Mouse (Mus musculus) heart, embryonic 16.5 days (tissue): ENCODE results near the gene Gm28051. TPM values are rescaled to one million over a fixed set of nuclear protein-coding genes. Genes with fewer than 3 reads are reported as not detected.
A peak's percentile ranks its signal among the peaks of the same experiment; 100 is the strongest.

Experiments
- ATAC-seq: fragments of 200-750 bp; cut with Nextera tagmentation; replicated peaks from 2 replicates; pipeline ENCODE4 v1.8.0; 2017; ENCODE audit warnings: moderate number of reproducible peaks; ENCODE audit not compliant: insufficient read depth, low FRiP score; ENCODE audit errors: extremely low read depth
- H3K27ac ChIP-seq: fragments of 300-500 bp; sonication (generic); 2 replicates; pipeline ENCODE4 v1.5.1; 2014; ENCODE audit warnings: mild to moderate bottlenecking, low read length, control low read depth, moderate library complexity
- H3K27me3 ChIP-seq: fragments of 300-500 bp; sonication (generic); 2 replicates; pipeline ENCODE4 v1.6.1; 2014; ENCODE audit warnings: low read length, mixed read lengths; ENCODE audit not compliant: control insufficient read depth, insufficient read depth
- H3K36me3 ChIP-seq: fragments of 300-500 bp; sonication (generic); 2 replicates; pipeline ENCODE4 v1.6.1; 2014; ENCODE audit not compliant: control insufficient read depth, insufficient read depth
- H3K4me1 ChIP-seq: fragments of 300-500 bp; sonication (generic); 2 replicates; pipeline ENCODE4 v1.6.1; 2014; ENCODE audit warnings: low read length, mixed read lengths; ENCODE audit not compliant: control insufficient read depth, insufficient read depth
- H3K4me2 ChIP-seq: fragments of 300-500 bp; sonication (generic); 2 replicates; pipeline ENCODE4 v1.6.1; 2014; ENCODE audit warnings: low read depth, mild to moderate bottlenecking, control low read depth, low read length
- H3K4me3 ChIP-seq: fragments of 300-500 bp; sonication (generic); 2 replicates; pipeline ENCODE4 v1.5.1; 2014; ENCODE audit warnings: mild to moderate bottlenecking, control low read depth, low read length
- H3K9ac ChIP-seq: fragments of 300-500 bp; sonication (generic); 2 replicates; pipeline ENCODE4 v1.6.1; 2014; ENCODE audit warnings: low read length, control low read depth
- H3K9me3 ChIP-seq: fragments of 300-500 bp; sonication (generic); replicated peaks from 2 replicates; pipeline ENCODE4 v1.6.1; 2016; ENCODE audit warnings: low read length; ENCODE audit not compliant: control insufficient read depth
- WGBS: fragments of 180-500 bp; shearing (Covaris S2); extraction: QIAGEN DNeasy Blood & Tissue Kit; methylation state at CpG from one replicate; pipeline ENCODE4 v1.1.7; 2014; 5-methylcytosine and 5-hydroxymethylcytosine counted together
- polyA plus RNA-seq: library from polyadenylated mRNA; unstranded; fragments of >200 nt; fragmentation: Nextera tagmentation; extraction: Ambion mirVana; gene quantifications from 2 replicates; pipeline ENCODE4 v1.2.1, GENCODE M21; 2015

Gm28051 gene
- polyA plus RNA-seq, 1 experiment from 2014 or later: not detected

GRCm38 (mm10) chr12:102714654-102715395, 42.7 kb downstream of the Gm28051 start:
- H3K4me2 ChIP-seq: no peak overlapping the region
- no peaks in the 10 kb centered on the region for H3K27me3 ChIP-seq
- 75% methylated on average over 10 of the region's 10 CpGs for WGBS
- H3K9ac ChIP-seq: no peak overlapping the region
- H3K9me3 ChIP-seq: no peaks in the 10 kb centered on the region
- H3K36me3 ChIP-seq: no peaks in the 10 kb centered on the region
- no peak overlapping the region for H3K27ac ChIP-seq
- ATAC-seq: no peak
- H3K4me1 ChIP-seq: 0 out of 2 replicates have a peak, but pooled peaks cover 2% of the 10 kb centered on the region
- no peak overlapping the region for H3K4me3 ChIP-seq

- H3K4me3 ChIP-seq: no peak overlapping the region
- no peak overlapping the region for H3K4me2 ChIP-seq
- no peaks in the 10 kb centered on the region for H3K36me3 ChIP-seq
- no peak for ATAC-seq
- WGBS: 84% methylated on average over 2 of the region's 2 CpGs
- no peaks in the 10 kb centered on the region for H3K27me3 ChIP-seq
- H3K9ac ChIP-seq: no peak overlapping the region
- no peaks in the 10 kb centered on the region for H3K9me3 ChIP-seq
- 0 out of 2 replicates have a peak, but pooled peaks cover 2% of the 10 kb centered on the region for H3K4me1 ChIP-seq
- no peak overlapping the region for H3K27ac ChIP-seq
Measured at GRCm38 (mm10) chr12:102714116-102714515, 43.4 kb downstream of the Gm28051 start.

- Histone ChIP-seq H3K9ac (no peak overlapping the region), H3K9me3 (no peaks in the 10 kb centered on the region), H3K4me2 (peak overlapping the region; percentile 24), H3K36me3 (no peaks in the 10 kb centered on the region), H3K4me1 (0 out of 2 replicates have a peak, but pooled peaks cover 2% of the 10 kb centered on the region), H3K27ac (no peak overlapping the region), H3K27me3 (no peaks in the 10 kb centered on the region), H3K4me3 (no peak overlapping the region)
- ATAC-seq: no peak
- WGBS: 56% methylated on average over 20 of the region's 20 CpGs
Measured at GRCm38 (mm10) chr12:102713153-102713865, 44.3 kb downstream of the Gm28051 start.

DNA sequence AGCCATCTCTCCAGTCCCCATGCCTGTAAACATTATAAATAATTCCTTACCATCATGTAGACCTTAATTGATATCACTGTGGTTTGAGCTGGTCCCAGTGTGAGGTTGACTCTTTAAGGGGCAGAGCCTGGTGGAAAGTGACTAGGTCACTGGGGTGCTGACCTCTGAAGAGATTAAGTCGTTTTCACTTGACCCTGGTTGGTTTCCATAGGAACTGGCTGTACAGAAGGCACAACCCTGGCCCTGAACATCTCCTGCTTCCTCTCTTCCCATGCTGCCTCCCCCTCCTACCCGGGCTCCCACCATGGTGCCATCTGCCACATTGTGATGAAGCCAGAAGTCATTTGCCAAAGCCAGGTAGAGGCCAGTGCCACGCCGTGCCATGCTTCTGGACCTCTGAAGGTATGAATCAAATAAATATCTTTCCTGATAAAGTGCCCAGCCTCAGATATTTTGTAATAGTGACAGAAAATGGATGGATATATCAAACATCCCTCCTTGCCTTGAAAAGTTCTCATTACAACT, 46.7 kb downstream of the Gm28051 start:
- ATAC-seq: no peak
- Histone ChIP-seq H3K4me3 (no peak overlapping the region), H3K4me2 (no peak overlapping the region), H3K9ac (no peak overlapping the region), H3K36me3 (no peaks in the 10 kb centered on the region), H3K27ac (no peak overlapping the region), H3K4me1 (peaks cover 3% of the 10 kb centered on the region; the same call in 1 of the 2 replicates), H3K9me3 (no peaks in the 10 kb centered on the region), H3K27me3 (no peaks in the 10 kb centered on the region)
- WGBS: 59% methylated on average over 4 of the region's 4 CpGs

- no peak for ATAC-seq
- Histone ChIP-seq H3K27ac (no peak overlapping the region), H3K4me1 (peaks cover 7% of the 10 kb centered on the region; the same call in 1 of the 2 replicates), H3K9ac (no peak overlapping the region), H3K36me3 (no peaks in the 10 kb centered on the region), H3K9me3 (no peaks in the 10 kb centered on the region), H3K4me3 (no peak overlapping the region), H3K27me3 (no peaks in the 10 kb centered on the region), H3K4me2 (no peak overlapping the region)
- 79% methylated on average over 5 of the region's 5 CpGs for WGBS
Measured at GRCm38 (mm10) chr12:102709896-102710295, 47.7 kb downstream of the Gm28051 start.

DNA sequence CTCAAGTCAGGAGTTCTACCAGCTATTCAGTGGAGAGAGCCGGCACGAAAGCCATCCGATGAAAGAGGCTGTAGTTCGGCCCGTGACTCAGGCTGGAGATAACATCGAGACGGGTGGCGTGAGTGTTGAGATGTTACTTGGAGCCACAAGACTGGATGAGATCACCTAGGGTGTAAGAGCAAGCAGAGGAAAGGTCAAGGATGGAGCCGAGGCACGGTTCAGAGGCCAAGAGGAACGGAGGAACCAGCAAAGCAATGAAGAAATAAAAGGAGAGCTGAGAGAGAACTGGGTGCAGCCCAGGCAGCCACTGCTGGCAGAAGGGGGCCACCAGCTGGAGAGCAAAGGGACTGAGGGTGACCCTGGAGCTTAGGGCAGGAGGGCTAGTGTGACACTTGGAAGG, 49.3 kb downstream of the Gm28051 start:
- Histone ChIP-seq H3K4me2 (peak overlapping the region; percentile 58), H3K9me3 (no peaks in the 10 kb centered on the region), H3K9ac (peak overlapping the region; percentile 47; the same call in 1 of the 2 replicates), H3K4me3 (peak overlapping the region; percentile 26), H3K27ac (peak overlapping the region; percentile 34; the same call in 1 of the 2 replicates), H3K4me1 (peaks cover 15% of the 10 kb centered on the region), H3K27me3 (no peaks in the 10 kb centered on the region), H3K36me3 (no peaks in the 10 kb centered on the region)
- 29% methylated on average over 11 of the region's 11 CpGs for WGBS
- no peak for ATAC-seq

DNA sequence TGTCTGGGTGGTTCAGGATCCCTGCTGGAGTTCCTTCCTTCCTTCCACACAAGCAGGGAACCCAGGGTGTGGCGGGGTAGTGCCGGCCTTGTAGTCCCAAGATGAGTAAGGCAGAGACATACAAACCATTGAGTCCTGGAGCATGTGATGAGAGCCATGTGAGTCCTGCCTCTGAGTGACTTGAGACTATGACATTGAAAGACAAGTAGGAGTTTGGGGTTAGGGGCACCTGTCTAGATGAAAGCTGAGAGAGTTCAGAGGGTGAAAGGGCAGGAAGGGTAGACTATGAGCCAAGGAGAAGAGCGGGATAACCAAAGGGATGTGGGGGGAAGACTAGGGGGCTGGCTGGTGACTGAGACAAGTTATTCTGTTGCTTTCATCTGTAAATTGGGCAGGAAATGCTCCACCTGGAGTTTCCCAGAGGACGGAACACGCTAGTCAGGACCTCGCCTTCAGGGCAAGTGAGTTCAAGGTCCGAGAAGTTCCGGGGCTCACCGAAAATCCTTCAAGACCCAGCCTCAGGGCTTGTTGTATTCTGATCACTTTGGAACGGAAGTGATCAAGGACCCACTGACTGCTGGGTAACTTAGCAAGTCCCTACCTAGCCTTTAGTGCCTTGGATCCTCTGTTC, 50.6 kb downstream of the Gm28051 start:
- Histone ChIP-seq H3K27me3 (no peaks in the 10 kb centered on the region), H3K36me3 (no peaks in the 10 kb centered on the region), H3K9ac (no peak overlapping the region), H3K4me3 (no peak overlapping the region), H3K4me2 (no peak overlapping the region), H3K4me1 (peaks cover 25% of the 10 kb centered on the region), H3K9me3 (no peaks in the 10 kb centered on the region), H3K27ac (no peak overlapping the region)
- ATAC-seq: no peak
- WGBS: 93% methylated on average over 10 of the region's 10 CpGs

GRCm38 (mm10) chr12:102705906-102706640, 51.5 kb downstream of the Gm28051 start:
- WGBS: 68% methylated on average over 6 of the region's 6 CpGs
- Histone ChIP-seq H3K4me2 (peak overlapping the region; percentile 86), H3K4me1 (peaks cover 25% of the 10 kb centered on the region), H3K4me3 (no peak overlapping the region; the same call in 1 of the 2 replicates), H3K27me3 (no peaks in the 10 kb centered on the region), H3K36me3 (no peaks in the 10 kb centered on the region), H3K9me3 (no peaks in the 10 kb centered on the region), H3K9ac (peak overlapping the region; percentile 78; the same call in 1 of the 2 replicates), H3K27ac (peak overlapping the region; percentile 76)
- ATAC-seq: no peak
